ENCODE assay signal across 8 mouse cellular contexts in genomic region chr2:73003751-73004717, GRCm38 (mm10). TPM values are rescaled to one million over a fixed set of nuclear protein-coding genes. Genes with fewer than 3 reads are reported as not detected.
A peak's percentile ranks its signal among the peaks of the same experiment; 100 is the strongest.
DNase-seq lines count a peak whose midpoint lies in the region; ATAC-seq and TF ChIP-seq lines count a peak whose summit lies in the region.

No protein-coding gene starts in this region.

- no peaks in the 10 kb centered on the region for H3K36me3 ChIP-seq in heart, embryonic 16.5 days (ENCODE audit: control insufficient read depth, insufficient read depth)
- H3K36me3 ChIP-seq in lung, embryonic 14.5 days (ENCODE audit: insufficient read depth): no peaks in the 10 kb centered on the region
- H3K36me3 ChIP-seq in neural tube, embryonic 15.5 days: no peaks in the 10 kb centered on the region

- no peaks in the 10 kb centered on the region for H3K27me3 ChIP-seq in heart, embryonic 16.5 days (ENCODE audit: control insufficient read depth, insufficient read depth, low read length)
- H3K27me3 ChIP-seq in lung, embryonic 14.5 days (ENCODE audit: insufficient read depth, low read length): no peaks in the 10 kb centered on the region
- no peaks in the 10 kb centered on the region for H3K27me3 ChIP-seq in neural tube, embryonic 15.5 days (replicated peaks)

- ATAC-seq in heart, embryonic 16.5 days (replicated peaks; ENCODE audit: extremely low read depth, insufficient read depth, low FRiP score): peak; percentile 85
- ATAC-seq in lung, embryonic 14.5 days (ENCODE audit: insufficient read depth): peak; percentile 96
- ATAC-seq in neural tube, embryonic 15.5 days (ENCODE audit: low FRiP score): peak; percentile 75; the same call in 1 of the 2 replicates

- TF ChIP-seq CTCF in lung, embryonic 14.5 days (IDR thresholded peaks at IDR 0.05; ENCODE audit: low read depth): no peak

- no peaks in the 10 kb centered on the region for H3K9me3 ChIP-seq in heart, embryonic 16.5 days (replicated peaks; ENCODE audit: control insufficient read depth, low read length)
- no peaks in the 10 kb centered on the region for H3K9me3 ChIP-seq in lung, embryonic 14.5 days (ENCODE audit: low read depth, low read length)
- no peaks in the 10 kb centered on the region for H3K9me3 ChIP-seq in neural tube, embryonic 15.5 days (replicated peaks)

- H3K4me1 ChIP-seq in heart, embryonic 16.5 days (ENCODE audit: control insufficient read depth, insufficient read depth, low read length): peaks cover 33% of the 10 kb centered on the region
- peaks cover 11% of the 10 kb centered on the region for H3K4me1 ChIP-seq in lung, embryonic 14.5 days (ENCODE audit: insufficient read depth)
- H3K4me1 ChIP-seq in neural tube, embryonic 15.5 days: peaks cover 19% of the 10 kb centered on the region

- DNase-seq in CD4-positive helper T cell, adult 2 months (ENCODE audit: low read depth, low spot score): peak; percentile 42
- peak; percentile 90 for DNase-seq in adrenal gland, adult 2 months
- DNase-seq in fibroblast of lung, adult 2 months (ENCODE audit: low read depth): peak; percentile 99
- DNase-seq in kidney, postnatal 14 days: peak; percentile 78
- DNase-seq in lung, embryonic 14.5 days: peak; percentile 92
- DNase-seq in thymus, postnatal 14 days: peak; percentile 62

- H3K4me2 ChIP-seq in heart, embryonic 16.5 days (ENCODE audit: low read depth, low read length): peak overlapping the region; percentile 68
- H3K4me2 ChIP-seq in lung, embryonic 14.5 days: peak overlapping the region; percentile 57
- H3K4me2 ChIP-seq in neural tube, embryonic 15.5 days: peak overlapping the region; percentile 38

- H3K27ac ChIP-seq in heart, embryonic 16.5 days (ENCODE audit: low read length): peak overlapping the region; percentile 97
- H3K27ac ChIP-seq in lung, embryonic 14.5 days (ENCODE audit: low read depth): peak overlapping the region; percentile 91
- peak overlapping the region; percentile 72 for H3K27ac ChIP-seq in neural tube, embryonic 15.5 days (replicated peaks)

- peak overlapping the region; percentile 72 for H3K9ac ChIP-seq in heart, embryonic 16.5 days (ENCODE audit: low read length)
- H3K9ac ChIP-seq in lung, embryonic 14.5 days: peak overlapping the region; percentile 40
- H3K9ac ChIP-seq in neural tube, embryonic 15.5 days (replicated peaks): no peak overlapping the region

- peak overlapping the region; percentile 33 for H3K4me3 ChIP-seq in heart, embryonic 16.5 days (ENCODE audit: low read length)
- H3K4me3 ChIP-seq in lung, embryonic 14.5 days (ENCODE audit: low read depth, low read length): peak overlapping the region; percentile 19
- H3K4me3 ChIP-seq in neural tube, embryonic 15.5 days (replicated peaks): no peak overlapping the region

- 6% methylated on average over 24 of the region's 24 CpGs for WGBS in heart, embryonic 16.5 days
- 4% methylated on average over 23 of the region's 24 CpGs for WGBS in lung, embryonic 14.5 days
- 40% methylated on average over 24 of the region's 24 CpGs for WGBS in neural tube, embryonic 15.5 days

RNA-seq across cellular contexts. Expression of gene Gm11084, which starts 17.5 kb away (rescaled TPM):
- total RNA-seq in adrenal gland, adult 2 months (2021): not detected
- polyA plus RNA-seq in adrenal gland, adult 2 months (2012; rRNA removed): not detected in 2 replicates
- not detected in 2 replicates for polyA plus RNA-seq in heart, embryonic 16.5 days (2015; fragmentation: Nextera tagmentation; extraction: Ambion mirVana)
- not detected in 2 replicates for polyA plus RNA-seq in lung, embryonic 14.5 days (2014; fragmentation: Nextera tagmentation; extraction: Ambion mirVana)
- not detected in 2 replicates for polyA plus RNA-seq in neural tube, embryonic 15.5 days (2015; fragmentation: Nextera tagmentation; extraction: Ambion mirVana)

RNA-seq across cellular contexts. Expression of gene Sp3, which starts 23.8 kb away (rescaled TPM):
- total RNA-seq in adrenal gland, adult 2 months (2021): 10 to 100 TPM; 53.8 to 62.2 TPM
- polyA plus RNA-seq in adrenal gland, adult 2 months (2012; rRNA removed): 12.0 and 12.1 TPM in 2 replicates
- polyA plus RNA-seq in heart, embryonic 16.5 days (2015; fragmentation: Nextera tagmentation; extraction: Ambion mirVana): 34.8 and 37.5 TPM in 2 replicates
- 66.8 and 72.3 TPM in 2 replicates for polyA plus RNA-seq in lung, embryonic 14.5 days (2014; fragmentation: Nextera tagmentation; extraction: Ambion mirVana)
- polyA plus RNA-seq in neural tube, embryonic 15.5 days (2015; fragmentation: Nextera tagmentation; extraction: Ambion mirVana): 27.7 and 35.3 TPM in 2 replicates

Comparison
In these comparisons a context has a peak if more than half of its experiments do, and no peak if none do; other contexts are left out.
1. DNase-seq: peak in every context shown above with its lines; median percentile 99 in fibroblast of lung, adult 2 months; 92 in lung, embryonic 14.5 days; 90 in adrenal gland, adult 2 months; 78 in kidney, postnatal 14 days; 62 in thymus, postnatal 14 days; 42 in CD4-positive helper T cell, adult 2 months.